Mouse (Mus musculus): Measurements from ENCODE around the gene Atrip. TPM values are rescaled to one million over a fixed set of nuclear protein-coding genes. Genes with fewer than 3 reads are reported as not detected.

Gene Atrip
- polyA plus RNA-seq, 1 experiment from 2014 or later, result 26.8 TPM

DNA sequence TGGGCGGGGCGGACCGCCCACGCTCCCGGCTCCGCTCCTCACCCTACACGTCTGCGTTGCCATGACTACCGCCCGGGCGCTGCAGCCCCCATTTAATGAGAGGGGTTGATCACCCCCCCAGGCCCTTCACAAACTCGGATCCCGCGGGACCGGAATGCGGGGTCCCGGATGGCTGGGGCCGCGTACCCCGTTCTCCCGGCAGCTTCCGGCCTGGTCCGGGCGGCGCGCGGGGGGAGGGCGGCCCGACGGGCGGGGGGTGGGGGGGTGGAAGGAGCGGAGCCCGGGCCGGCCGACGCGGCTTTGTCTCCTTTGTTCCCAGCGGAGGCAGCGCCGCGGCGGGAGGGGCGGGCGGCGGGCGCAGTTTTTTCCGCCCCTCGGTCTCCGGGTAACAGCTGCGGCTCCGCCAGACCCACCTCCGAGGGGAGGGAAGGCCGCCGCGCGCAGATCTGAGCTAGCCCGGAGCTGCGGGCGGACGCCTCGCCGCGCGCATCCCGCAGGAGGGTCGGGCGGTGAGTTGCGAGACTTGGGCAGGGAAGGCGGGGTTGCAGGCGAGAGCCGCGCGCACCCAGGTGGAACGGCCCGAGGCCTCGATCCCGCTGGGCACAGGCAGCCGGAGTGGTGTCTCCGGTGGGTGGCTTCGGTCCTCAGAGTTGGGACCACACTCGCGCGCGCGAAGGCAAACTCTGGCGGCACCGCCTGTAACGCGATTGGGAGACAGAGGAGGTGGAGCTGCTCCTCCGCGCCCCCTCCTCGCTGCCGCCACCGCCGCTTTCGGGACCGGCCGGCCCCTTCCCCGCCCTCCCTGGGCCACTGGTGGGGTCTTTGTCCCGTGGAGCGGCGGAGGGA is 21.4 kb upstream of the Atrip start, which contains the start of gene Plxnb1:
Gene Plxnb1 (plus strand): TSS at position 253 of the 846 bp plus-strand sequence.
- Histone ChIP-seq H3K9me3 (no peaks in the 10 kb centered on the region), H3K36me3 (peaks cover 28% of the 10 kb centered on the region), H3K4me3 (peak within 1 kb of the TSS; percentile 86), H3K27me3 (ENCODE audit: insufficient read depth, poor library complexity, severe bottlenecking) (no peaks in the 10 kb centered on the region), H3K4me1 (peaks cover 80% of the 10 kb centered on the region), H3K27ac (peak within 1 kb of the TSS; percentile 99)
- DNase-seq (ENCODE audit: low spot score), result peak; percentile 91
- under 1% methylated on average over 102 of the region's 102 CpGs for WGBS

- 1% methylated on average over 21 of the region's 21 CpGs for WGBS
- no peak for DNase-seq (ENCODE audit: low spot score)
Observed at GRCm38 (mm10) chr9:109094553-109095136, 20.7 kb upstream of the Atrip start.

GRCm38 (mm10) chr9:109093786-109094552 is 20.0 kb upstream of the Atrip start:
- Histone ChIP-seq H3K4me1 (peaks cover 66% of the 10 kb centered on the region), H3K27me3 (ENCODE audit: insufficient read depth, poor library complexity, severe bottlenecking) (no peaks in the 10 kb centered on the region), H3K36me3 (peaks cover 32% of the 10 kb centered on the region), H3K27ac (peak overlapping the region; percentile 99), H3K4me3 (peak overlapping the region; percentile 86), H3K9me3 (no peaks in the 10 kb centered on the region)
- DNase-seq (ENCODE audit: low spot score), result no peak
- WGBS, result 16% methylated on average over 11 of the region's 11 CpGs

More at GRCm38 (mm10) chr9:109094553-109095136, 20.7 kb upstream of the Atrip start:
- Histone ChIP-seq H3K9me3 (no peaks in the 10 kb centered on the region), H3K27me3 (ENCODE audit: insufficient read depth, poor library complexity, severe bottlenecking) (no peaks in the 10 kb centered on the region), H3K36me3 (peaks cover 28% of the 10 kb centered on the region), H3K27ac (peak overlapping the region; percentile 99), H3K4me3 (peak overlapping the region; percentile 86), H3K4me1 (peaks cover 73% of the 10 kb centered on the region)

GRCm38 (mm10) chr9:109092799-109093198 is 18.9 kb upstream of the Atrip start:
- DNase-seq (ENCODE audit: low spot score), result no peak
- H3K27me3 ChIP-seq (ENCODE audit: insufficient read depth, poor library complexity, severe bottlenecking), result no peaks in the 10 kb centered on the region
- H3K4me1 ChIP-seq, result peaks cover 60% of the 10 kb centered on the region
- no peaks in the 10 kb centered on the region for H3K9me3 ChIP-seq
- H3K4me3 ChIP-seq, result no peak overlapping the region
- no peak overlapping the region for H3K27ac ChIP-seq
- peaks cover 34% of the 10 kb centered on the region for H3K36me3 ChIP-seq
- 60% methylated on average over 6 of the region's 6 CpGs for WGBS

DNA sequence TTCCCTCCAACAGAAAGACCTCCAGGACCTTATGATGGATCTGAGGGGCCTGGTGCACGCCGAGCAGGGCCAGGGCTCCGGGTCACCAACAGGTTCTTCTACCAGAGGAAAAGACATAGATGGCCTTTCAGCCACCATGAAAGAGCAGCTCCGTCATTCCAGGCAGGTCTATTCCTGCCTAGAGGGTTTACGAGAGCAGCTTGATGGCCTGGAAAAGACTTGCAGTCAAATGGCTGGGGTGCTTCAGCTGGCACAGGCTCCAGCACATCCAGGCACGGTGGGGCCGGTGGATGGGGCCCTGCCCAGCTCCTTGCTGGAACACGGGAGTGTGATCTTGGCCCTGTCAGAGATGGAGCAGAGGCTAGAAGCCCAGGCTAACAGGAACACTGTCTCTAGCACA is 17.9 kb upstream of the Atrip start:
- Histone ChIP-seq H3K27ac (no peak overlapping the region), H3K36me3 (peaks cover 34% of the 10 kb centered on the region), H3K27me3 (ENCODE audit: insufficient read depth, poor library complexity, severe bottlenecking) (no peaks in the 10 kb centered on the region), H3K9me3 (no peaks in the 10 kb centered on the region), H3K4me1 (peaks cover 59% of the 10 kb centered on the region), H3K4me3 (no peak overlapping the region)
- no peak for DNase-seq (ENCODE audit: low spot score)
- 92% methylated on average over 8 of the region's 8 CpGs for WGBS

DNA sequence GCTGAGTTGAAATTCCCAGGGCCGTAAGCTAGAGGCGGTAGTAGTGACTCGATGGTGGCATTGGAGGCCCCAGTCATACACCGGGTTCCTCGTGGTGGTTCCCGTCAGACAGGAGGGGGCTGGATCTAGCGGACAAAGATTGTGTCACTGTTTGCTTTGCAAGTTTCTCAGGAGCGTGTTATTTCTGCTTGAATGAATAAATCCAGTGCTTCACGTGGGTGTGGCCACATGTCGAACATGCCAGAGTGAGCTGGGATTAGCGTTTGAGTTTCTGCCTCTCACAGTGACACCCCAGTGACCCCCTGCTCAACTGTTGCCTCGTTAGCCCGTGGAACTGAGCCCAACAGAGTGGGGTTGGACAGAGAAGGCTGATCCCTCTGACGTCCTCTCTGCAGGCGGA is 16.5 kb upstream of the Atrip start:
- no peaks in the 10 kb centered on the region for H3K9me3 ChIP-seq
- H3K36me3 ChIP-seq, result peaks cover 34% of the 10 kb centered on the region
- peaks cover 47% of the 10 kb centered on the region for H3K4me1 ChIP-seq
- H3K27me3 ChIP-seq (ENCODE audit: insufficient read depth, poor library complexity, severe bottlenecking), result no peaks in the 10 kb centered on the region
- H3K4me3 ChIP-seq, result no peak overlapping the region
- no peak overlapping the region for H3K27ac ChIP-seq
- WGBS, result 83% methylated on average over 15 of the region's 15 CpGs
- DNase-seq (ENCODE audit: low spot score), result no peak

DNA sequence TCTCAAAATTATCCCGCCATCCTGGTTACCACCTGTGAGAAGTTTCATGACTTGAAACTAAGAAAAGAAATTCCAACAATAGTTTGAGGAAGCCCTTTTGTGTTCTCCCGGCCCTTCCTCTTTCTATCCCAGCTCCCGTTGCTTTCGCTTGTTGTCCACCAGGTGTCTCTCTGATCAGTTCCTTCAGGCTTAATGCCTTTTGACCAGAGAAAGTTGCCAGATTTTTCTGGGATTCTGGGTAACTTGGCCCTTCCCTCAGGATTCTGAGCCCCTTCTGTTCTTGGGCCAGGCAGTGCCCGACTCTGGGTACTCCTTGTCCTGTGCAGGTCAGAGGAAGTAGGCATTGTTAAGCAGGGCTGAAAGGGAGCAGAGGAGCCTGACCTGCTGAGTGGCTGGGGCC is 14.1 kb upstream of the Atrip start:
- H3K27ac ChIP-seq, result no peak overlapping the region
- H3K4me3 ChIP-seq, result no peak overlapping the region
- WGBS, result 23% methylated on average over 5 of the region's 5 CpGs
- peaks cover 28% of the 10 kb centered on the region for H3K4me1 ChIP-seq
- H3K36me3 ChIP-seq, result peaks cover 34% of the 10 kb centered on the region
- DNase-seq (ENCODE audit: low spot score), result no peak
- H3K27me3 ChIP-seq (ENCODE audit: insufficient read depth, poor library complexity, severe bottlenecking), result no peaks in the 10 kb centered on the region
- no peaks in the 10 kb centered on the region for H3K9me3 ChIP-seq

- Histone ChIP-seq H3K27me3 (ENCODE audit: insufficient read depth, poor library complexity, severe bottlenecking) (no peaks in the 10 kb centered on the region), H3K4me1 (peaks cover 36% of the 10 kb centered on the region), H3K9me3 (no peaks in the 10 kb centered on the region), H3K27ac (no peak overlapping the region), H3K36me3 (peaks cover 21% of the 10 kb centered on the region), H3K4me3 (no peak overlapping the region)
- no peak for DNase-seq (ENCODE audit: low spot score)
- WGBS, result 19% methylated on average over 2 of the region's 2 CpGs
Observed at GRCm38 (mm10) chr9:109084922-109085321, 11.0 kb upstream of the Atrip start.

DNA sequence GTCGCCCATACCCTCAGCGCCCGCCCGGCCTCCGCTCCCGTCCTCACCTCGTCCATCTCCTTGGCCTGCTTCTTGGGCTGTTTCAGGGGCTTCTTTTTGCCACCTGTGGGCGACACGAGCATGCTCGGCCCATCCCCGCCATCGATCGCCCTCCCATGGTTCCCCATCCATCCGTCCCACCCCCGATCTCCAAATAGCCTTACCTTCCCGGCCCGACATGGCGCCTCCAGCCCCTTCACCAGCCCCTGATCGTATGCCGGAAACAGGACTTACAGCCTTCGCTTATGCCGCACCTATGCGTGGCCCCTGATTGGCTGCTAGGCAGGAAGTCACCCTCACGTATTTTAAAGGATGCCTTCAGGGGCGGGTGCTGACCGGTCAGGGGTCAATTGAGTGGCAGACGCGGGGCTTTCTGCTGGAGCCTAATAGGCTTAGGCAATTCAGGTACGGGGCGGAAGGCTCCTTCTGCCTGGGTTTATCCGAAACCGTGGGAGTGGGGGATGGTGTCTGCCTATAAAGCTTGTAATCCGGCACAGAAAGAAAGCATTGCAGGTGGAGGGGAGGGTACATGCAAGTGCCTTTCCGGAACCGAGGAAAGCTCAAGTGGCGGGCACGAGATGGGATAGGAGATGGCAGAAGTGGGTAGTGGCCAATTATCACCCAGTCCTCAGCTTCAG is 8.3 kb upstream of the Atrip start, which contains the start of the genes Ccdc51 and Tma7:
Gene Ccdc51 (plus strand): TSS at position 370 of the 677 bp plus-strand sequence.
Gene Tma7 (minus strand): TSS at position 464 of the 677 bp plus-strand sequence.
- peaks cover 21% of the 10 kb centered on the region for H3K36me3 ChIP-seq
- under 1% methylated on average over 37 of the region's 37 CpGs for WGBS
- DNase-seq (ENCODE audit: low spot score), result peak; percentile 97
- peak within 1 kb of the TSS; percentile 94 for H3K27ac ChIP-seq
- H3K4me1 ChIP-seq, result peaks cover 25% of the 10 kb centered on the region
- peak within 1 kb of the TSS; percentile 91 for H3K4me3 ChIP-seq
- H3K9me3 ChIP-seq, result no peaks in the 10 kb centered on the region
- H3K27me3 ChIP-seq (ENCODE audit: insufficient read depth, poor library complexity, severe bottlenecking), result no peaks in the 10 kb centered on the region

DNA sequence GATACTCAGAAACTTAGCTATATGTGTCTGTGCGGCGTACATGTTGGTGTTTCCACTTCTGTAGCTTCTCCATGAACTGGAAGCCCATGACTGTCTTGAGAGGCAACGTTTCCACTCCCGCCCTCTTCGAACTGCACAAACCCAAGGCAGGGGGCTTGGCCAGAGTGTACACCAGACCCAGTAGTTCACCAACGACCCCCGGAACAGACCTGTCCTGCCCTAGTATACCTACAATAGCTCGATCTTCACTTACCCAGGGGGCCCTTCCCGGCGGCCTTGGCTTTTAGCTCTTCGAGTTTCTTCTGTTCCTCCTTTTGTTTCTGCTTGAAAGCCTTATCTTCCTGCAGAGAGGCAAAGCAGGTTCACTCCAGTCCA is 7.8 kb upstream of the Atrip start:
- no peak for DNase-seq (ENCODE audit: low spot score)
- peak overlapping the region; percentile 94 for H3K27ac ChIP-seq
- H3K4me1 ChIP-seq, result peaks cover 22% of the 10 kb centered on the region
- H3K27me3 ChIP-seq (ENCODE audit: insufficient read depth, poor library complexity, severe bottlenecking), result no peaks in the 10 kb centered on the region
- WGBS, result 7% methylated on average over 11 of the region's 11 CpGs
- H3K4me3 ChIP-seq, result peak overlapping the region; percentile 91
- H3K36me3 ChIP-seq, result peaks cover 21% of the 10 kb centered on the region
- H3K9me3 ChIP-seq, result no peaks in the 10 kb centered on the region

GRCm38 (mm10) chr9:109080516-109080915 is 6.6 kb upstream of the Atrip start:
- Histone ChIP-seq H3K27ac (no peak overlapping the region), H3K4me1 (peaks cover 22% of the 10 kb centered on the region), H3K9me3 (no peaks in the 10 kb centered on the region), H3K36me3 (peaks cover 21% of the 10 kb centered on the region), H3K27me3 (ENCODE audit: insufficient read depth, poor library complexity, severe bottlenecking) (no peaks in the 10 kb centered on the region), H3K4me3 (no peak overlapping the region)
- WGBS, result 89% methylated on average over 3 of the region's 3 CpGs
- DNase-seq (ENCODE audit: low spot score), result no peak

DNA sequence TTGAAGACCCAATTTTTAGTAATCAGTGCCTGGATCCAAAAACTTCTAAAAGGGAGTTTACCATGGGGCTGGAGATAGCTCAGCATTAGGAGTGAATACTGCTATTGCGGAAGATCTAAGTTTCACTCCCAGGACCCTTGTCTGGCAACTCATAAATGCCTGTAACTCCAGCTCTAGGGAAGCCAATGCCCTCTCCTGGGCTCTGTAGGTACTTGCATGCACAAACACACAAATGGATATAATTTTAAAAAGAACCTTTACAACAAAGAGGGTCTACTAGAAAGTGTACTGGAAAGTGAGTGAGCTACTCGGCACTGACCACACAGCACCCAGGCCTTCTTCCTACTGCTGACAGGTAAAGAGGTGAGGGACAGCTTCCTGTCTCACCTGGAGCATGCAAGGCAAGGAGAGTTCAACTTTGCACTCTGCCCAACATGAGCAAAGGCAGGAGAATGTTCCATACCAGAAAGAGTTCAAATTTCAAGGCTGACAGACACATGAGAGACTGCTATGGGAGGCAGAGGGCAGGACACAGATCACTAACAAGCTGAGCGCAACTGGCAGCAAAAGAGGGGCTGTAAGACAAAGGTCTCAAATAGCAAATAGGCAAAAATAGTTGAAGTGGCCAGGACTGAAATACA is 5.7 kb downstream of the Atrip start:
- no peak for DNase-seq (ENCODE audit: low spot score)
- no peak overlapping the region for H3K27ac ChIP-seq
- 89% methylated on average over 3 of the region's 3 CpGs for WGBS
- H3K4me3 ChIP-seq, result no peak overlapping the region
- peaks cover 86% of the 10 kb centered on the region for H3K36me3 ChIP-seq
- H3K9me3 ChIP-seq, result no peaks in the 10 kb centered on the region
- H3K27me3 ChIP-seq (ENCODE audit: insufficient read depth, poor library complexity, severe bottlenecking), result no peaks in the 10 kb centered on the region
- H3K4me1 ChIP-seq, result peaks cover 7% of the 10 kb centered on the region

Data from heart, embryonic 10.5 days (tissue).